Mouse (Mus musculus): Measurements from ENCODE around the gene Ldlrap1. TPM values are rescaled to one million over a fixed set of nuclear protein-coding genes. Genes with fewer than 3 reads are reported as not detected.

The Ldlrap1 gene
- total RNA-seq, 1 experiment from 2014 or later = 11.1 TPM

- no peak for ATAC-seq (replicated peaks in 1 of 2; ENCODE audit: insufficient read depth in 1 of 2, low FRiP score in 2 of 2, low TSS enrichment in 1 of 2, low read depth in 1 of 2, poor library complexity in 2 of 2, severe bottlenecking in 2 of 2)
These were observed 74.5 kb downstream of the Ldlrap1 start for GRCm38 (mm10) chr4:134693202-134693940.

DNA sequence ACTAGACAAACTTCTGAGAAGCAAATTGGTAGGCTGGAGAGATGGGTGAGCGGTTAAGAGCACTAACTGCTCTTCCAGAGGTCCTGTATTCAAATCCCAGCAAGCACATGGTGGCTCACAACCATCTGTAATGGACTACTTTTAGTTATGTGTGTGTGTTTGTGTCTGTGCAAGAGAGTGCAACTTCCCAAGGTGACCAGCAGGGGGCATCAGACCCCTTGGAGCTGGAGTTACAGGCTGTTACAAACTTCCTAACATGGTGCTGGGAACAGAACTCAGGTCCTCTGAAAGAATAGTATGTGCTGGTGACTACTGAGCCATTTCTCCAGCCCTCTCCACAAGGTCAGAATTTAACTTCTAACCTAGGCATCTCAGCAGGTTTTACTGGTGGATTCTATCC is 75.4 kb downstream of the Ldlrap1 start:
- ATAC-seq (replicated peaks in 1 of 2; ENCODE audit: insufficient read depth in 1 of 2, low FRiP score in 2 of 2, low TSS enrichment in 1 of 2, low read depth in 1 of 2, poor library complexity in 2 of 2, severe bottlenecking in 2 of 2) = no peak

Other genes starting within 250 kb of the Ldlrap1 start
- gene Mtfr1l, start 232.6 kb downstream of the Ldlrap1 start, total RNA-seq (2017) = 51.8 and 71.4 TPM in 2 replicates
- gene Selenon, start 215.9 kb downstream of the Ldlrap1 start, total RNA-seq (2017) = 8.2 and 9.2 TPM in 2 replicates
- 4.4 and 7.5 TPM in 2 replicates for gene Man1c1, start 63.7 kb downstream of the Ldlrap1 start, total RNA-seq (2017)
- gene Maco1, start 85.3 kb upstream of the Ldlrap1 start, total RNA-seq (2017) = 71.4 and 79.2 TPM in 2 replicates
- 5.5 and 34.6 TPM in 2 replicates for gene Rhd, start 96.5 kb upstream of the Ldlrap1 start, total RNA-seq (2017)
- gene Tmem50a, start 147.0 kb upstream of the Ldlrap1 start, total RNA-seq (2017) = 226 and 246 TPM in 2 replicates
- gene Rsrp1, start 155.6 kb upstream of the Ldlrap1 start, total RNA-seq (2017) = 121 and 246 TPM in 2 replicates
- 251 and 314 TPM in 2 replicates for gene Syf2, start 162.9 kb upstream of the Ldlrap1 start, total RNA-seq (2017)